Mouse (Mus musculus) erythroblast, embryonic 14.5 days (primary cell): ENCODE data around the gene Ak5.

Experiments used
- GATA1 ChIP-seq: IDR thresholded peaks from 2 replicates; pipeline ENCODE4 v1.6.1; 2012; ENCODE audit warnings: low read length, inconsistent platforms, mixed read lengths
- TAL1 ChIP-seq: IDR thresholded peaks from 3 replicates; pipeline ENCODE4 v1.6.1; 2012; ENCODE audit warnings: low read length, inconsistent platforms, mixed read lengths

- TF ChIP-seq TAL1 (no peak), GATA1 (no peak)
These were observed 23.6 kb downstream of the Ak5 start for GRCm38 (mm10) chr3:152644610-152645009.
